Mouse (Mus musculus) liver, embryonic 12.5 days (tissue): ENCODE results near the gene Ccdc60. TPM values are rescaled to one million over a fixed set of nuclear protein-coding genes. Genes with fewer than 3 reads are reported as not detected.

Source experiments
- ATAC-seq: fragments of 200-750 bp; cut with Nextera tagmentation; 2 replicates; pipeline ENCODE4 v1.8.0; 2017; ENCODE audit warnings: moderate number of reproducible peaks, mild to moderate bottlenecking, moderate library complexity
- H3K27ac ChIP-seq: fragments of 300-500 bp; sonication (generic); 2 replicates; pipeline ENCODE4 v1.5.1; 2016; ENCODE audit warnings: mild to moderate bottlenecking
- H3K27me3 ChIP-seq: fragments of 300-500 bp; sonication (generic); replicated peaks from 2 replicates; pipeline ENCODE4 v1.6.1; 2016; ENCODE audit warnings: mild to moderate bottlenecking, moderate library complexity
- H3K36me3 ChIP-seq: fragments of 300-500 bp; sonication (generic); 2 replicates; pipeline ENCODE4 v1.6.1; 2016; ENCODE audit warnings: mild to moderate bottlenecking, moderate library complexity
- H3K4me1 ChIP-seq: fragments of 300-500 bp; sonication (generic); 2 replicates; pipeline ENCODE4 v1.6.1; 2016
- H3K4me2 ChIP-seq: fragments of 300-500 bp; sonication (generic); 2 replicates; pipeline ENCODE4 v1.6.1; 2016; ENCODE audit warnings: mild to moderate bottlenecking, moderate library complexity
- H3K4me3 ChIP-seq: fragments of 300-500 bp; sonication (generic); 2 replicates; pipeline ENCODE4 v1.5.1; 2016; ENCODE audit warnings: mild to moderate bottlenecking, moderate library complexity
- H3K9ac ChIP-seq: fragments of 300-500 bp; sonication (generic); 2 replicates; pipeline ENCODE4 v1.6.1; 2016; ENCODE audit warnings: mild to moderate bottlenecking, moderate library complexity
- H3K9me3 ChIP-seq: fragments of 300-500 bp; sonication (generic); replicated peaks from 2 replicates; pipeline ENCODE4 v1.6.1; 2016; ENCODE audit warnings: mild to moderate bottlenecking, moderate library complexity
- WGBS: fragments of 180-500 bp; shearing (Covaris S2); methylation state at CpG from one replicate; pipeline ENCODE4 v1.1.7; 2016; ENCODE audit not compliant: insufficient replicate concordance; 5-methylcytosine and 5-hydroxymethylcytosine counted together
- polyA plus RNA-seq: library from polyadenylated mRNA; unstranded; fragments of >200 nt; fragmentation: Nextera tagmentation; extraction: Ambion mirVana; gene quantifications from 2 replicates; pipeline ENCODE4 v1.2.1, GENCODE M21; 2016

Ccdc60 gene
- polyA plus RNA-seq, 1 experiment from 2014 or later: 0.10 TPM

DNA sequence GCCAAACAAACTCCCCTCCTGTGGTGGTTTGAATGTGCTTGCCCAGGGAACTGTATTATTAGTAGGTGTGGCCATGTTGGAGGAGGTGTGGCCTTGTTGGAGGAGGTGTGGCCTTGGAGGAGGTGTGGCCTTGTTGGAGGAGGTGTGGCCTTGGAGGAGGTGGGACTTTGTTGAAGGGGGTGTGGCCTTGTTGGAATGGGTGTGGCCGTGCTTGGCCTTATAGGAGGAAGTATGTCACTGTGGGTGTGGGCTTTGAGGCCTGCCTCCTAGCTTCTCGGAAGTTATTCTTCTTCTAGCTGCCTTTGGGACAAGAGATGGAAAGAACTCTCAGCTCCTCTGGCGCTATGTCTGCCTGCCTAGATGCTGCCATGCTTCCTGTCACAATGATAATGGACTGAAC is 66.9 kb downstream of the Ccdc60 start:
- H3K27ac ChIP-seq: no peak overlapping the region
- no peak overlapping the region for H3K9ac ChIP-seq
- no peaks in the 10 kb centered on the region for H3K36me3 ChIP-seq
- 65% methylated on average over 3 of the region's 3 CpGs for WGBS
- H3K27me3 ChIP-seq: no peaks in the 10 kb centered on the region
- H3K4me2 ChIP-seq: no peak overlapping the region
- no peaks in the 10 kb centered on the region for H3K4me1 ChIP-seq
- ATAC-seq: no peak
- H3K9me3 ChIP-seq: no peaks in the 10 kb centered on the region
- H3K4me3 ChIP-seq: no peak overlapping the region

DNA sequence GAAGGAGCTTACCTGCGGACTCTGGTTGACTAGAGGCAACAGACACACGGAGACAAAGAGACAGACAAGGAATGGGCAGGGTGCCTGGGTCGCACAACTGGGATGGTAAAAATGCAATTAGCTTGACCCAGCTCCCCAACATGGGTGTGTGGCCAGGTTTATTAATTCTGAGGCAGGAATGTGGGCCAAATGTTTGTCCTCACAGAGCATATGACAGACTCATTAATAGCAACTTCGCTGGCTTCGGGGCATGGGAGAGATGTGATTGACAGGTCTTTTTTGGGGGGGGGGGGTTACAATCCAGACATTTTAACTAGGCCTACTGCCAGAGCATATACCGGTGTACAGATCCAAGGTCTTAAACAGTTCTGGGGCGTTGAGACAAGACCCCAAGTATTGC is 69.5 kb downstream of the Ccdc60 start:
- no peak overlapping the region for H3K4me3 ChIP-seq
- H3K9me3 ChIP-seq: no peaks in the 10 kb centered on the region
- ATAC-seq: no peak
- H3K4me2 ChIP-seq: no peak overlapping the region
- 0 out of 2 replicates have a peak, but pooled peaks cover 3% of the 10 kb centered on the region for H3K27me3 ChIP-seq
- H3K27ac ChIP-seq: no peak overlapping the region
- WGBS: 74% methylated on average over 7 of the region's 7 CpGs
- H3K36me3 ChIP-seq: no peaks in the 10 kb centered on the region
- H3K9ac ChIP-seq: no peak overlapping the region
- H3K4me1 ChIP-seq: no peaks in the 10 kb centered on the region

DNA sequence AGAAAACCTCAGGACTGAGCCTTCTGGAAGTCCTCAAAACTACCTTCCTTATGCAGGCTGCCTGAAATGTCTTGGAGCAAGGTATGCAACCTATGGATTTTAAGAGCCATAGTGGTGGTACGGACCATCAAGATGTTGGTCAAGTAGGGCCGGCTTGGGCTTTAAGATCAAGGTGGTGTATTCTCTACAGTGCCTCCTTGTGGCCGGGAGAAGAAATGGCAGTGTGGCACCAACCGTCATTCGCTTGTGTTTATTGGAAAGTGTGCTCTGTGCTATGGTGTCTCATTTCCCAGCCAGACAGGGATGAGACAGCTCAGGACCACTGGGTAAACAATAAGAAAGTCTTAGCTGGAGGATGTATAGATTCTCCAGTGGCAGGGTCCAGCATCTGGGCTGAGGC is 76.1 kb downstream of the Ccdc60 start:
- Histone ChIP-seq H3K27me3 (0 out of 2 replicates have a peak, but pooled peaks cover 3% of the 10 kb centered on the region), H3K4me2 (no peak overlapping the region), H3K36me3 (no peaks in the 10 kb centered on the region), H3K27ac (no peak overlapping the region), H3K4me1 (no peaks in the 10 kb centered on the region), H3K9ac (no peak overlapping the region), H3K9me3 (no peaks in the 10 kb centered on the region), H3K4me3 (no peak overlapping the region)
- no peak for ATAC-seq
- 40% methylated on average over 5 of the region's 5 CpGs for WGBS

DNA sequence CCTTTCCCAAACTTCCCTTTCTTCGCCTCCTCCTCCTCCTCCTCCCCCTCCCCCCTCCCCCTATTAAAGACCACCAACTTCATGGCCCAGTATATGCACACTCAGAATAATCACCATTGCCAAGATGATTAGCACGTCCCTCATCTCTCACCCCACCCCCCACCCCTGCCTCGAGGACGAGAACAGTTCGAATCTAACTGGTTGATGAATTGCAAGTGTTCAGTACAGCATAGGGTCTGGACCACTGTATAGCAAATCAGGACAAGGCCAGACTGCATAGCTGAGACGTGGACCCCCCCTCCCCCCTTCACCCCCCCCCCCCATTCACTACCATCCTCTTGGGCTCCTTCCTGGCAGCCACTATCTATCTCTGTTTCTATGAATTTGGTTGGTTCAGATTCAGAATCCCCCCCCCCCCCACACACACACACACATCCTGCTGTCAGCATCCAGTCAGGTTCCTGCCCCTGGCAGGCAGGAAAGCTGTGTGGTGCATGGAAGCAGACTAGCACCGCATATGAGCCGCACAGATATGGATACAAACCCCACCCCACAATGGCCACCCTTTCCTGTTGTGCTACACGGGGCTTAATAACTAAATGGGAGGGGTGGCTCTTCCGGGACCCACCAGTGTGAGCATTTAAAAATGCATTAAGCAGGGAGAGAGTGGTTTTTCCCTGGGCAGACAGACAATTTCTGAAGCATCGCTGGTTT is 79.2 kb downstream of the Ccdc60 start:
- no peak overlapping the region for H3K4me2 ChIP-seq
- H3K36me3 ChIP-seq: no peaks in the 10 kb centered on the region
- no peaks in the 10 kb centered on the region for H3K9me3 ChIP-seq
- no peak overlapping the region for H3K9ac ChIP-seq
- no peak for ATAC-seq
- no peaks in the 10 kb centered on the region for H3K27me3 ChIP-seq
- H3K4me1 ChIP-seq: no peaks in the 10 kb centered on the region
- H3K27ac ChIP-seq: no peak overlapping the region
- 45% methylated on average over 11 of the region's 11 CpGs for WGBS
- H3K4me3 ChIP-seq: no peak overlapping the region

DNA sequence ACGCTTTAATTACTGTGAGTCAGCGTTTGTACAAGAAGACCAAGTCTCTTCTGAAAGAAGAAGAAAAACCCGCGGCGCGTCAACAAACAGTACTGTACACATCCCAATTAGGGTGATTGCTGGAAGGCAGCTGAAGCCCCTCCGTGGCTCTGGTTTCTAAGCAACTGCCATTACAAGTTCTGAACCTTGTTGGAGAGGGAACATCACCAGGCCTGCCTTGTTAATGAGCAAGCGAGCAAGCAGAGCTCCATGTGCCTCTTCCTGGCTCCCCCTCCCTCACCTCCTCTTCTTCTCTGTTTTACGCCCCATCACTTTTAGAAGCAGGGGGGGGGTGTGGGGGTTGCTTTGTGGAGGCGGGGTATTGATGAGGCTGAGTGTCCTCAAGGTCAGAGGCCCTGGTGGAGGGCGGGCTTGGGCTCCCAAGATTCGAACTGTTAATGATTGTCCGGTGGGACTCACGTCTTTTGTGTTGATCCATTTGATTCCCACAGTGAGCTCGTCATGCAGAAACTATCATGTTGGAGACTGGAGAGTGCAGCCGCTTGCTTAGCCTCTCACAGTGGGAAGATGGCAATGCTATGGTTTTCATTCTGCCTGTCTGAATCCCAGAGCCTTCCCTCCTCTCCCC is 79.9 kb downstream of the Ccdc60 start:
- no peak overlapping the region for H3K4me2 ChIP-seq
- ATAC-seq: no peak

DNA sequence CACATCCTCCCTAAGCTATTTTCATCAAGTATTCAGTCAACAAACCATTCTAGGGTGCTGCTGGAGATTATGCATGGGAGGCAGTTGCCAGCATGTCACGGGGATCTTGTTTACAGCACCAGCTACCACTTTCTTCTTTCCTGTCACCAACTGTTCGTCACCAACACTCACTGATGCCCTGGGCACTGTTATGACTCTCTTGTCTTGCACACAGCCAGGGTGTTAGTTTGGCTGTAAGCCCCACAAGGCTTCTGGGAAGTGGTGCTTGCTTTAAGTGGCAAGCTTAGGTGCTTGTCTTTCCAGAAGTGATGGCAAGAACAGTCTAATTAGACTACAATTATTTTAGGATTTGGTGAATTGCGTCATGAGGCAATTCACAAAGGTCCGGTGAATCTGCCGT is 86.1 kb downstream of the Ccdc60 start:
- ATAC-seq: no peak
- Histone ChIP-seq H3K27me3 (no peaks in the 10 kb centered on the region), H3K4me1 (no peaks in the 10 kb centered on the region), H3K4me2 (no peak overlapping the region), H3K4me3 (no peak overlapping the region), H3K27ac (no peak overlapping the region), H3K36me3 (no peaks in the 10 kb centered on the region), H3K9me3 (no peaks in the 10 kb centered on the region), H3K9ac (no peak overlapping the region)
- 64% methylated on average over 5 of the region's 5 CpGs for WGBS

More for the DNA sequence above, 79.9 kb downstream of the Ccdc60 start:
- Histone ChIP-seq H3K4me3 (no peak overlapping the region), H3K9me3 (no peaks in the 10 kb centered on the region), H3K36me3 (no peaks in the 10 kb centered on the region), H3K27me3 (no peaks in the 10 kb centered on the region), H3K27ac (no peak overlapping the region), H3K4me1 (no peaks in the 10 kb centered on the region), H3K9ac (no peak overlapping the region)
- WGBS: 55% methylated on average over 16 of the region's 16 CpGs

DNA sequence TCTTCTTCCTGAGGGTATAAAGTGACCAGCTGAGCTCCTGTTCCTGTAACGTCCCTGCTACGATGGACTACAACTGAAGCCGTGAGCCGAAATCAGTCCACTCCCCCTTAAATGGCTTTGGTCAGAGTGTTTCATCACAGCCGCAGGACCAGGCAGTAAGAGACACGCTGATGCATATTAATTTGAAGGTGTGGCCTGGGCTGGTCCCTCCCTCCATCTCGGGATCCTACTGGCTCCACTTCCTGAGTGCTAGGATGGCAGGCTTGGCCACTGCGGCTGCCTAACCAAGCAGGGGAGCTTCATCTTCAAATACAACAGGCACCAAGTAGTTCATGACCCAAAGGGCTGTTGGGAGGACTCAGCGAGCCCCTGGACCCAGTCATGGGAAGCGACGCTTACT is 94.3 kb downstream of the Ccdc60 start:
- no peaks in the 10 kb centered on the region; the same call in none of the 2 replicates for H3K27me3 ChIP-seq
- ATAC-seq: no peak
- no peak overlapping the region for H3K4me3 ChIP-seq
- H3K4me2 ChIP-seq: no peak overlapping the region
- WGBS: 36% methylated on average over 11 of the region's 11 CpGs
- no peak overlapping the region for H3K27ac ChIP-seq
- no peaks in the 10 kb centered on the region for H3K36me3 ChIP-seq
- H3K4me1 ChIP-seq: no peaks in the 10 kb centered on the region
- H3K9me3 ChIP-seq: no peaks in the 10 kb centered on the region
- no peak overlapping the region for H3K9ac ChIP-seq

DNA sequence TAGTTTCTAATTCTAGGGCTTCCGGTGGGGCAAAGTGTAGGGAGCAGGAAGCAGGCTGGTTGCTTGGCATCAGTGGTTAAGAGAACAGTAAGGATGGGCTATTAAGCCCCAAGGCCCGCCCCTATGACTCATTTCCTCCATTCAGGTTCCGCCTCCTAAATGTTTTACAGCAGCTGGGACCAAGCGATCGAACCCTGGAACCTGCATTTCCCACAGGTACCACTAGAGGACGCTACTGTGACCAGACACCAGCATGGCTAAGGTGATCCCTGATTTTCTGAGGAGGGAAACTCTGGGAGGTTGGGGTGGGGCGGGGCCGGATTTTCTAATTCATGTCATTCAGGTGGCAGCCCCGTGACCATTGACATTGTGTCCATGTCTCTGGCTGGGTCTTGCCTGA is 96.1 kb downstream of the Ccdc60 start:
- Histone ChIP-seq H3K4me3 (no peak overlapping the region), H3K9me3 (no peaks in the 10 kb centered on the region), H3K27ac (no peak overlapping the region), H3K4me2 (no peak overlapping the region), H3K9ac (no peak overlapping the region), H3K4me1 (no peaks in the 10 kb centered on the region), H3K27me3 (no peaks in the 10 kb centered on the region; the same call in none of the 2 replicates), H3K36me3 (no peaks in the 10 kb centered on the region)
- no peak for ATAC-seq
- WGBS: 51% methylated on average over 9 of the region's 9 CpGs

DNA sequence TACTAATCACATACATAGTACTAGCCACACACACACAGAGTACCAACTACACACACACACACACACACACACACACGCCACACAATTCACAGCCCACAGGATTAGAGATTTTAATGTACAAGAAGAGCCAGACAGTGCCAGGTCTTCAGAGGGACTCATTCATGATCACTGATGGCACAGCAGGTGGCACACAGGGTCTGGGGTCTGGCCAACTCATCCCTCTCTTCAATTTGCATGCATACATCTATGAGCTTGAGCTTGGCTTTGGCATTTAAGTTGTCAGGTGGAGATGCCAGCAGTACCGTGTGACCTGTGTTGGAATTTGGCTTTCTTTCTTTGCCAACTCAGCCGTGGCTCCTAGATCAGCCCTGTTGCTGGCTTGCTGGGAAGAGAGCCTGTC is 97.2 kb downstream of the Ccdc60 start:
- Histone ChIP-seq H3K4me3 (no peak overlapping the region), H3K36me3 (no peaks in the 10 kb centered on the region), H3K27ac (no peak overlapping the region), H3K4me2 (no peak overlapping the region), H3K4me1 (no peaks in the 10 kb centered on the region), H3K9me3 (no peaks in the 10 kb centered on the region), H3K27me3 (no peaks in the 10 kb centered on the region; the same call in none of the 2 replicates), H3K9ac (no peak overlapping the region)
- ATAC-seq: no peak
- WGBS: 76% methylated on average over 3 of the region's 3 CpGs

DNA sequence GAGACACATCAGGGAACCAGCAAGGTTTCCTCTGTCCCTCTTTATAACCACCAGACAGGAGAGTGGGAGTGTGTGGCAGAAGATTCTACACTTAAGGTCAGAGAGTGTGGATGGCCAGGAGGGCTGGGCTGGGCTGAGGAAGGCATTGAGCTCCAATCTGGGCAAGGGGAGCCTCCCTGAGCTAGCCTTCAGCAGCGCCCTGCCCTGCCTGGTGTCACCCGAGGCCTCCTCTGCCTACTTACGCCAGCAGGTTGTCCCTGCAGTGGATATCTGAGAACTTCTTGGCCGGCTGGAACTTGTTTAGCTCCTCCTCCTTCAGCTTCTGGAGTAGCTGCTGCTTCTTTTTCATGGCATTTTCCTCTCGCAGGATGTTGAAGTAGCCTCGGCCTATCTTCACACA is 99.0 kb downstream of the Ccdc60 start:
- H3K9ac ChIP-seq: no peak overlapping the region
- no peak overlapping the region for H3K4me2 ChIP-seq
- ATAC-seq: no peak
- no peaks in the 10 kb centered on the region for H3K4me1 ChIP-seq
- 36% methylated on average over 6 of the region's 6 CpGs for WGBS
- no peaks in the 10 kb centered on the region for H3K9me3 ChIP-seq
- no peaks in the 10 kb centered on the region; the same call in none of the 2 replicates for H3K27me3 ChIP-seq
- no peaks in the 10 kb centered on the region for H3K36me3 ChIP-seq
- H3K4me3 ChIP-seq: no peak overlapping the region
- H3K27ac ChIP-seq: no peak overlapping the region

DNA sequence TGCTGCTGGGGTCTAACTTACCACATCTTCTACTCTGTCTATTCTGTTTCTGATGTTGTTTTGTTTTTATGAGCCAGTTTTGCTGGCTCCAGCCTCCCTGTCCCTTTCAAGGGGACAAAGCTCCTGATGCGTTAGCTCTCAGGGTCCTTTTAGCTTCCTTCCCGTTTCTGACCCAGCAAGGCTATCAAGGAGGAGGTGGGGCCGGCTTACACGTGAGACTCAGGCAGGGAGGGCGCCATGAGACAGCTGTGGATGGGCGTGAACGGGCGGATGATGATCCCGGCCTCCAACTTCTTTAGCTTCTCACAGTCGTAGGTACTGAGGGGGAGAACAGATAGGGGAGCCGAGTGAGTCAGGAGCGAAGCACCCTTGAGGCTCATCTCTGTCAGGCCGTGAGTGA is 108.2 kb downstream of the Ccdc60 start:
- no peak overlapping the region for H3K4me3 ChIP-seq
- H3K27me3 ChIP-seq: no peaks in the 10 kb centered on the region
- H3K27ac ChIP-seq: no peak overlapping the region
- no peaks in the 10 kb centered on the region for H3K9me3 ChIP-seq
- no peak overlapping the region for H3K9ac ChIP-seq
- no peak for ATAC-seq
- 8% methylated on average over 13 of the region's 13 CpGs for WGBS
- H3K36me3 ChIP-seq: no peaks in the 10 kb centered on the region
- no peaks in the 10 kb centered on the region for H3K4me1 ChIP-seq
- H3K4me2 ChIP-seq: no peak overlapping the region

DNA sequence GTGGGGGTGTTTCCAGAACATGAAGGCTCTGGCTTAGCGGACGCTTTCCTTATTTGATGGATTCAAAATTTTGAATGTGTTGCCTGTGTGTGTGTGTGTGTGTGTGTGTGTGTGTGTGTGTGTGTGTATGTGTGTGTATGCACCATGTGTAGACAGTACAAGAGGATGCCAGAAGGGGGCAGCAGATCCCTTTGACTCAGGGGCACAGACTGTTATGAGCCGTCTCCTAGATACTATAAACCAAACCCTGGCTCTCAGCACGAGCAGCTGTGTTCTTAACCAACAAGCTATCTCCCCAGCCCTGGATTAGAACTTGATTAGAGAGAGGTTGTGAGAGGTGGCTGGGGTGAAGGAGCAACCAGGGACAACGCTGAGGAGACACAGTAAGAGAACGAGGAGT is 117.1 kb downstream of the Ccdc60 start:
- H3K4me2 ChIP-seq: no peak overlapping the region
- H3K4me3 ChIP-seq: no peak overlapping the region
- H3K36me3 ChIP-seq: no peaks in the 10 kb centered on the region
- H3K27ac ChIP-seq: no peak overlapping the region
- no peaks in the 10 kb centered on the region for H3K4me1 ChIP-seq
- no peak for ATAC-seq
- peaks cover 6% of the 10 kb centered on the region; the same call in 1 of the 2 replicates for H3K9me3 ChIP-seq
- 71% methylated on average over 6 of the region's 6 CpGs for WGBS
- no peak overlapping the region for H3K9ac ChIP-seq
- H3K27me3 ChIP-seq: no peaks in the 10 kb centered on the region
